Mouse (Mus musculus) kidney, embryonic 16.5 days (tissue): ENCODE measurements around the gene Pla2g15. TPM values are rescaled to one million over a fixed set of nuclear protein-coding genes. Genes with fewer than 3 reads are reported as not detected.

Experiments used
- ATAC-seq: fragments of 200-750 bp; cut with Nextera tagmentation; 2 replicates; pipeline ENCODE4 v1.8.0; 2017; ENCODE audit warnings: moderate TSS enrichment; ENCODE audit not compliant: low FRiP score, low TSS enrichment
- H3K27ac ChIP-seq: fragments of 300-500 bp; sonication (generic); 2 replicates; pipeline ENCODE4 v1.5.1; 2014; ENCODE audit warnings: low read length
- H3K27me3 ChIP-seq: fragments of 300-500 bp; sonication (generic); 2 replicates; pipeline ENCODE4 v1.6.1; 2014; ENCODE audit warnings: low read length, control low read depth, mixed read lengths; ENCODE audit not compliant: insufficient read depth
- H3K36me3 ChIP-seq: fragments of 300-500 bp; sonication (generic); 2 replicates; pipeline ENCODE4 v1.6.1; 2014; ENCODE audit warnings: low read length, control low read depth, mixed read lengths; ENCODE audit not compliant: insufficient read depth
- H3K4me1 ChIP-seq: fragments of 300-500 bp; sonication (generic); 2 replicates; pipeline ENCODE4 v1.6.1; 2014; ENCODE audit warnings: low read length, control low read depth, mixed read lengths; ENCODE audit not compliant: insufficient read depth
- H3K4me2 ChIP-seq: fragments of 300-500 bp; sonication (generic); replicated peaks from 2 replicates; pipeline ENCODE4 v1.6.1; 2014; ENCODE audit warnings: low read depth, low read length
- H3K4me3 ChIP-seq: fragments of 300-500 bp; sonication (generic); 2 replicates; pipeline ENCODE4 v1.5.1; 2014; ENCODE audit warnings: mild to moderate bottlenecking, low read length
- H3K9ac ChIP-seq: fragments of 300-500 bp; sonication (generic); replicated peaks from 2 replicates; pipeline ENCODE4 v1.6.1; 2014; ENCODE audit warnings: low read length
- H3K9me3 ChIP-seq: fragments of 300-500 bp; sonication (generic); 2 replicates; pipeline ENCODE4 v1.6.1; 2016; ENCODE audit warnings: low read length, control low read depth
- whole genome bisulfite sequencing: fragments of 180-500 bp; shearing (Covaris S2); extraction: QIAGEN DNeasy Blood & Tissue Kit; methylation state at CpG from one replicate; pipeline ENCODE4 v1.1.7; 2014; 5-methylcytosine and 5-hydroxymethylcytosine counted together
- polyA plus RNA-seq: library from polyadenylated mRNA; unstranded; fragments of >200 nt; fragmentation: Nextera tagmentation; extraction: Ambion mirVana; gene quantifications from 2 replicates; pipeline ENCODE4 v1.2.1, GENCODE M21; 2015

Pla2g15 gene
- 14.9 and 15.6 TPM in 2 replicates for polyA plus RNA-seq

DNA sequence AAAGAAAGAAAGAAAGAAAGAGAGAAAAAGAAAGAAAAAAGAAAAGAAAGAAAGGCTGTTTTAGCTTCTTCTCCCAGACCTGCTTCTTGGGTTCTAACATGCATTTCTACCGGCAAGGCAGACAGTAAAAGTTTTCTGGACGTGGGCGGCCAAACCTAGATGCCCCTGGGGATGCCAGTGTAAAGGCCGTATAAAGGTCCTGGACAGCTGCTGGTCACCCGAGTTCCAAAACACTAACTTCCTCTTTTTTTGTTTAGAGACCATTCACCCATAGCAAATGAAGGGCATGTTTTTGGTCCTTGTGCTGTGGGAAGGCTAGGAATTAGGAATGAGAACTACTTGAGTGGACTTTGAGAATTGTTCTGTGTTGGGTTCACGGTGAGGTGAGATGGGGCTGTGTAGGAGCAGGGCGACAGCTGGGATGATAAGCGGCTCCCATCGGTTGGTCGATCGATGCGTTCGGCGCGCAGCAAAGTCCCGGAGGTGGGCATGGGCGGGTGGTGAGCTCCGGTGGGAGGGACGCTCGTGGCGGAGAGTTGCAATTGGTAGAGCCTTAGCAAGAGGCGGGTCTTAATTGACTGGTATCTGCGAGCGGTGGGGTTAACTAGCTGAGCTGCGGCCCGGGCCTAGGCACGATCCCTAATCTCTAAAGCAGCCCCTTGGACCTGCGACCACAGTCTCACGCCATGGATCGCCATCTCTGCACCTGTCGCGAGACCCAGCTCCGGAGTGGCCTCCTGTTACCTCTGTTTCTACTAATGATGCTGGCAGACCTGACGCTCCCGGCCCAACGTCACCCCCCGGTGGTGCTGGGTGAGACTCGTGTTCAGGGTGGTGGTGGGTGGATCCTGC is at the start of gene Pla2g15:
Gene Pla2g15, plus strand, starts transcription at position 599 of the 852 bp plus-strand sequence.
- Histone ChIP-seq H3K27me3 (no peaks in the 10 kb centered on the region), H3K36me3 (no peaks in the 10 kb centered on the region), H3K9ac (peak within 1 kb of the TSS; percentile 82), H3K9me3 (no peaks in the 10 kb centered on the region), H3K4me3 (peak within 1 kb of the TSS; percentile 94), H3K4me1 (peaks cover 18% of the 10 kb centered on the region), H3K27ac (peak within 1 kb of the TSS; percentile 69), H3K4me2 (peak within 1 kb of the TSS; percentile 82)
- under 1% methylated on average over 38 of the region's 38 CpGs for WGBS
- ATAC-seq, result peak; percentile 95

- H3K9me3 ChIP-seq, result no peaks in the 10 kb centered on the region
- no peak overlapping the region for H3K9ac ChIP-seq
- H3K27me3 ChIP-seq, result no peaks in the 10 kb centered on the region
- peaks cover 27% of the 10 kb centered on the region for H3K36me3 ChIP-seq
- no peak overlapping the region for H3K4me3 ChIP-seq
- H3K4me2 ChIP-seq, result no peak overlapping the region
- no peak overlapping the region for H3K27ac ChIP-seq
- WGBS, result 92% methylated on average over 4 of the region's 4 CpGs
- no peaks in the 10 kb centered on the region for H3K4me1 ChIP-seq
- no peak for ATAC-seq
Observed at GRCm38 (mm10) chr8:106102321-106102720, 47.9 kb upstream of the Pla2g15 start.

DNA sequence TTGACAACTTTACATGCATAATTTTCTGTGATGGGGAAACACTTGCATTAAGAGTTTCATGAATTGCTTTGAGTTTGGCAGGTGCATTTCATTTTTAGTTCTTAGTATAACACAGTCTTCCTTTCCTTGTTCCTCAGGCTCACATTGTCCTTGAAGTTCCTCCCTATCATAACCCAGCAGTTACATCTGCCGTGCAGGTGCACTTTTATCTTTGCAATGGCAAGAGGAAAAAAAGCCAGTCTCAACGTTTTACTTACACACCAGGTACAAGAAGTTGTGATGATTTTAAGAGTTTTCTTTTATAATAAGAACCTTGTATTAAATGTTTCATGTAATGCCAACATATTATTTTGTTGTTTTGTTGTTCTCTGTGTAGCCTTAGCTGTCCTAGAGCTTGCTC is 46.3 kb upstream of the Pla2g15 start:
- no peaks in the 10 kb centered on the region for H3K9me3 ChIP-seq
- H3K4me2 ChIP-seq, result no peak overlapping the region
- H3K36me3 ChIP-seq, result peaks cover 37% of the 10 kb centered on the region
- WGBS, result 88% methylated on average over 2 of the region's 2 CpGs
- no peaks in the 10 kb centered on the region for H3K27me3 ChIP-seq
- no peak overlapping the region for H3K9ac ChIP-seq
- no peaks in the 10 kb centered on the region for H3K4me1 ChIP-seq
- no peak for ATAC-seq
- H3K27ac ChIP-seq, result no peak overlapping the region
- no peak overlapping the region for H3K4me3 ChIP-seq

- no peak for ATAC-seq
- no peak overlapping the region for H3K4me2 ChIP-seq
- H3K27ac ChIP-seq, result no peak overlapping the region
- H3K4me3 ChIP-seq, result no peak overlapping the region
- no peaks in the 10 kb centered on the region for H3K27me3 ChIP-seq
- peaks cover 42% of the 10 kb centered on the region for H3K36me3 ChIP-seq
- no peaks in the 10 kb centered on the region for H3K9me3 ChIP-seq
- WGBS, result 97% methylated on average over 1 of the region's 1 CpGs
- H3K9ac ChIP-seq, result no peak overlapping the region
- no peaks in the 10 kb centered on the region for H3K4me1 ChIP-seq
Observed at GRCm38 (mm10) chr8:106106193-106106592, 44.0 kb upstream of the Pla2g15 start.

- H3K9me3 ChIP-seq, result no peaks in the 10 kb centered on the region
- no peaks in the 10 kb centered on the region for H3K27me3 ChIP-seq
- no peak overlapping the region for H3K27ac ChIP-seq
- H3K36me3 ChIP-seq, result peaks cover 31% of the 10 kb centered on the region
- no peak overlapping the region for H3K9ac ChIP-seq
- 93% methylated on average over 4 of the region's 4 CpGs for WGBS
- no peak for ATAC-seq
- no peak overlapping the region for H3K4me3 ChIP-seq
- H3K4me1 ChIP-seq, result 0 out of 2 replicates have a peak, but pooled peaks cover 2% of the 10 kb centered on the region
- no peak overlapping the region for H3K4me2 ChIP-seq
Observed at GRCm38 (mm10) chr8:106108080-106108479, 42.1 kb upstream of the Pla2g15 start.

- peaks cover 29% of the 10 kb centered on the region for H3K36me3 ChIP-seq
- 92% methylated on average over 3 of the region's 3 CpGs for WGBS
Observed at GRCm38 (mm10) chr8:106108729-106109128, 41.5 kb upstream of the Pla2g15 start.

GRCm38 (mm10) chr8:106112041-106112440 is 38.2 kb upstream of the Pla2g15 start:
- no peaks in the 10 kb centered on the region for H3K27me3 ChIP-seq
- ATAC-seq, result no peak
- H3K4me1 ChIP-seq, result 0 out of 2 replicates have a peak, but pooled peaks cover 2% of the 10 kb centered on the region
- 59% methylated on average over 2 of the region's 2 CpGs for WGBS
- H3K4me3 ChIP-seq, result no peak overlapping the region
- H3K4me2 ChIP-seq, result no peak overlapping the region
- peaks cover 38% of the 10 kb centered on the region for H3K36me3 ChIP-seq
- H3K9ac ChIP-seq, result no peak overlapping the region
- peak overlapping the region; percentile 20; the same call in 1 of the 2 replicates for H3K27ac ChIP-seq
- H3K9me3 ChIP-seq, result no peaks in the 10 kb centered on the region

More at GRCm38 (mm10) chr8:106108729-106109128, 41.5 kb upstream of the Pla2g15 start:
- Histone ChIP-seq H3K27me3 (no peaks in the 10 kb centered on the region), H3K4me1 (0 out of 2 replicates have a peak, but pooled peaks cover 2% of the 10 kb centered on the region), H3K9me3 (no peaks in the 10 kb centered on the region), H3K27ac (no peak overlapping the region), H3K9ac (no peak overlapping the region), H3K4me2 (no peak overlapping the region), H3K4me3 (no peak overlapping the region)
- no peak for ATAC-seq

DNA sequence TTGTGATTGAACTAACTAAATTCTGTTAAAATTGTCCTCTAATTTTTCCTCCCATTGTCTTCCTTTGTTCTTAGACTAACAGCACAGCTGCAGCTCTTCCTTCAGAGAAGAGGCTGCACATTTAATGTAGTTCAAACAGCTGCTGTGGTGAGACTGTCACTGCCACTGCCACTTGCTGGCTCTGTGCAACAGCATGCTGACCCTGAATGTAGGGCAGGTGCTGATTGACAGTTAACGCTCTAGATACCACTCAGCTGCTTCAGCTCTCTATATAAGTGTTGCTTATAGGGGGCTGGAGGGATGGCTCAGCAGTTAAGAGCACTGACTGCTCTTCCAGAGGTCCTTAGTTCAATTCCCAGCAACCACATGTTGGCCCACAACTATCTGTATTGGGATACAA is 37.7 kb upstream of the Pla2g15 start:
- 0 out of 2 replicates have a peak, but pooled peaks cover 2% of the 10 kb centered on the region for H3K4me1 ChIP-seq
- H3K36me3 ChIP-seq, result peaks cover 38% of the 10 kb centered on the region
- H3K9me3 ChIP-seq, result no peaks in the 10 kb centered on the region
- ATAC-seq, result no peak
- WGBS, result 88% methylated on average over 1 of the region's 1 CpGs
- H3K4me2 ChIP-seq, result no peak overlapping the region
- no peak overlapping the region for H3K4me3 ChIP-seq
- peak overlapping the region; percentile 20; the same call in 1 of the 2 replicates for H3K27ac ChIP-seq
- H3K9ac ChIP-seq, result no peak overlapping the region
- no peaks in the 10 kb centered on the region for H3K27me3 ChIP-seq

- no peaks in the 10 kb centered on the region for H3K27me3 ChIP-seq
- no peak overlapping the region for H3K27ac ChIP-seq
- H3K4me2 ChIP-seq, result no peak overlapping the region
- 94% methylated on average over 3 of the region's 3 CpGs for WGBS
- H3K36me3 ChIP-seq, result peaks cover 22% of the 10 kb centered on the region
- H3K9me3 ChIP-seq, result no peaks in the 10 kb centered on the region
- H3K4me3 ChIP-seq, result no peak overlapping the region
- H3K9ac ChIP-seq, result no peak overlapping the region
- ATAC-seq, result no peak
- 0 out of 2 replicates have a peak, but pooled peaks cover 2% of the 10 kb centered on the region for H3K4me1 ChIP-seq
Observed at GRCm38 (mm10) chr8:106115897-106116296, 34.3 kb upstream of the Pla2g15 start.

DNA sequence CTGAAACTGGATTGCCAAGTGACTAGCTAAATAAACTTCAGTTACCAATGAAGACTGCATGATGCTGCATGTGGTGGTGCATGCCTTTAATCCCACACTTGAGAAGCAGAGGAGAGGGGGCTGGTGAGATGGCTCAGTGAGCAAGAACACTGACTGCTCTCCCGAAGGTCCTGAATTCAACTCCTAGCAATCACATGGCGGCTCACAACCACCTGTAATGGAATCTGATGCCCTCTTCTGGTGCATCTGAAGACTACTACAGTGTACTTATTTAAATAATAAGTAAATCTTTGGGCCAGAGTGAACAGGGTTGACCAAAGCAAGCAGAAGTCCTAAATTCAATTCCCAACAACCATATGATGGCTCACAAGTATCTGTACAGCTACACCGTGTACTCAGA is 26.8 kb upstream of the Pla2g15 start:
- no peak overlapping the region for H3K4me3 ChIP-seq
- H3K27ac ChIP-seq, result no peak overlapping the region
- WGBS, result 86% methylated on average over 3 of the region's 3 CpGs
- H3K27me3 ChIP-seq, result no peaks in the 10 kb centered on the region
- H3K4me2 ChIP-seq, result no peak overlapping the region
- H3K9ac ChIP-seq, result no peak overlapping the region
- ATAC-seq, result no peak
- no peaks in the 10 kb centered on the region for H3K9me3 ChIP-seq
- H3K4me1 ChIP-seq, result no peaks in the 10 kb centered on the region
- H3K36me3 ChIP-seq, result peaks cover 11% of the 10 kb centered on the region; the same call in 1 of the 2 replicates
